Mouse (Mus musculus) limb, embryonic 14.5 days (tissue): ENCODE measurements around the gene Dbr1. TPM values are rescaled to one million over a fixed set of nuclear protein-coding genes. Genes with fewer than 3 reads are reported as not detected.

ENCODE experiments used
- ATAC-seq: fragments of 200-750 bp; cut with Nextera tagmentation; 2 replicates; pipeline ENCODE4 v1.8.0; 2017; ENCODE audit warnings: low read depth, moderate number of reproducible peaks, moderate TSS enrichment; ENCODE audit not compliant: low FRiP score
- DNase-seq: peaks from one replicate; pipeline ENCODE4 v3.0.0-alpha.2; 2015; ENCODE audit warnings: low spot score
- H3K27ac ChIP-seq: fragments of 300-500 bp; sonication (generic); replicated peaks from 2 replicates; pipeline ENCODE4 v1.5.1; 2014; ENCODE audit warnings: low read depth, mild to moderate bottlenecking, low read length, moderate library complexity, mixed read lengths
- H3K27me3 ChIP-seq: fragments of 300-500 bp; sonication (generic); 2 replicates; pipeline ENCODE4 v1.6.1; 2014; ENCODE audit warnings: low read length, mixed read lengths; ENCODE audit not compliant: control insufficient read depth, insufficient read depth
- H3K36me3 ChIP-seq: fragments of 300-500 bp; sonication (generic); 2 replicates; pipeline ENCODE4 v1.6.1; 2014; ENCODE audit warnings: mild to moderate bottlenecking, low read length, moderate library complexity, mixed read lengths; ENCODE audit not compliant: control insufficient read depth, insufficient read depth
- H3K4me1 ChIP-seq: fragments of 300-500 bp; sonication (generic); 2 replicates; pipeline ENCODE4 v1.6.1; 2014; ENCODE audit warnings: antibody characterized with exemption, low read length, mixed read lengths; ENCODE audit not compliant: control insufficient read depth, insufficient read depth
- H3K4me2 ChIP-seq: fragments of 300-500 bp; sonication (generic); replicated peaks from 2 replicates; pipeline ENCODE4 v1.6.1; 2014; ENCODE audit warnings: low read depth, mild to moderate bottlenecking, low read length, moderate library complexity; ENCODE audit not compliant: severe bottlenecking
- H3K4me3 ChIP-seq: fragments of 300-500 bp; sonication (generic); replicated peaks from 2 replicates; pipeline ENCODE4 v1.5.1; 2014; ENCODE audit warnings: low read length
- H3K9ac ChIP-seq: fragments of 300-500 bp; sonication (generic); 2 replicates; pipeline ENCODE4 v1.6.1; 2014; ENCODE audit warnings: mild to moderate bottlenecking, low read depth, low read length, moderate library complexity; ENCODE audit not compliant: severe bottlenecking
- H3K9me3 ChIP-seq: fragments of 300-500 bp; sonication (generic); 2 replicates; pipeline ENCODE4 v1.6.1; 2016; ENCODE audit warnings: low read length; ENCODE audit not compliant: control insufficient read depth
- POLR2A ChIP-seq: fragments of 200-500 bp; IDR thresholded peaks from 2 replicates; pipeline ENCODE4 v1.8.0; 2012; ENCODE audit warnings: inconsistent platforms, mild to moderate bottlenecking, moderate library complexity, borderline replicate concordance; ENCODE audit not compliant: insufficient read depth, insufficient read length; ENCODE audit errors: extremely low read depth
- WGBS: fragments of 180-500 bp; shearing (Covaris S2); extraction: QIAGEN DNeasy Blood & Tissue Kit; methylation state at CpG from one replicate; pipeline ENCODE4 v1.1.7; 2014; 5-methylcytosine and 5-hydroxymethylcytosine counted together
- polyA plus RNA-seq, 2 experiments: library from polyadenylated mRNA; depleted of rRNA in 1 of 2; stranded (reverse) in 1 of 2; unstranded in 1 of 2; fragments of >200 nt; fragmentation: Nextera tagmentation in 1 of 2; extraction: Ambion mirVana in 1 of 2; gene quantifications; 2 replicates each; pipeline versions ENCODE4 v1.2.1 to v1.2.3; 2012 to 2014

Gene Dbr1
- polyA plus RNA-seq, 2 experiments, result 18.0 to 23.1 TPM

DNA sequence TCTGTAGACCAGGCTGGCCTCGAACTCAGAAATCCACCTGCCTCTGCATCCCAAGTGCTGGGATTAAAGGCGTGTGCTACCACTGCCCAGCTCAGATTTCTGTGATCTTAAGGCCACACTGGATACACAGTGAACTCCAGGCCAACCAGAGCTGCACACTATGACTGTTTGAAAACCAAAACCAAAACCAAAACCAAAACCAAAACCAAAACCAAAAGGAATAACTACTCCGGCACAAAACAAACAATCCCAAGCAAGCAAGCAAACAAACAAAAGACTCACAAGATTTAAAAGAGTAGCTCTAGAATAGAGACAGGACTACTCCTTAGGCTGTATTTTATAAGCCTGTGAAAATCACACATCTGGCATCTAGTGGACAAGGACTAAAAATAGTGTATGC lies 15.2 kb upstream of the Dbr1 start:
- Histone ChIP-seq H3K27me3 (no peaks in the 10 kb centered on the region), H3K9ac (no peak overlapping the region), H3K4me1 (no peaks in the 10 kb centered on the region), H3K4me2 (no peak overlapping the region), H3K4me3 (no peak overlapping the region), H3K36me3 (no peaks in the 10 kb centered on the region), H3K27ac (no peak overlapping the region), H3K9me3 (no peaks in the 10 kb centered on the region)
- ATAC-seq (no peak), DNase-seq (no peak)
- 89% methylated on average over 3 of the region's 3 CpGs for WGBS
- no peak for TF ChIP-seq POLR2A

DNA sequence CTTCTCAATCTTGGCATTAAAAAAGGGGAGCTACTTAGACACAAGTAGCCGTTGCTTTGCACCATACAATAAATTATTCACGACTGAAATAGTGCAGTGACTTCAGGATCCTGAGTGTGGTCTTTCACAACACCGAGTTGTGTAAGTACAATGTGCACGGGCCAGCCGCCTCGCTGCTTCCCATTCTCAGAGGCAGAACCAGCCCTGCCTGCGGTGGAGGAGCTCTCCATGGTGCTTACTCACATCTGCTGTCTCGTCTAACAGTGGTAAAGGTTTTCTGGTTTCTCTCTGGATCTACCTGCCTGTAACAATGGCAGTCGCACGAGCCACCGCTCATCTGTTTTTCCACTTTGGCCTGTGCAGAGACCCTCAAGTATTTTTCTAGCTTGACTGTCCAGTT lies 11.9 kb upstream of the Dbr1 start:
- Histone ChIP-seq H3K4me2 (no peak overlapping the region), H3K9me3 (no peaks in the 10 kb centered on the region), H3K27me3 (no peaks in the 10 kb centered on the region), H3K4me1 (peaks cover 10% of the 10 kb centered on the region), H3K27ac (no peak overlapping the region), H3K9ac (no peak overlapping the region), H3K4me3 (no peak overlapping the region), H3K36me3 (no peaks in the 10 kb centered on the region)
- TF ChIP-seq POLR2A, result no peak
- ATAC-seq (no peak), DNase-seq (peak; percentile 81)
- 20% methylated on average over 11 of the region's 11 CpGs for WGBS

DNA sequence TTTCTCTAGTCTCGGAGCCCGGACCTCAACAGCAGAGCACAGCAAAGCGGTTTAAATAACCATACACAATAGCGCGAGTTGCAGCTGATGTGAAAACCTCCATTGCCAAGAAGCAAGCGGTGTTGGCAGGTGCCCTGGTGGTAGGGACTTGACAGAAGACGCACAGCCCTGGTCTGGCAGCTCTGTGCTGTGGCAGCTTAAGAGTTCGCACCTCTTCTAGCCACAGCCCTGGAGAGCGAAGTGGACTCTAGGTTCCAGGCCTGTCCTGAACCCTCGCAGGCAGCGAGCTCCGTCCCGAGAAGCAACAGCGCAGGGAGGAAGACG lies 7.6 kb upstream of the Dbr1 start:
- H3K4me2 ChIP-seq, result peak overlapping the region; percentile 85
- H3K4me1 ChIP-seq, result peaks cover 10% of the 10 kb centered on the region
- WGBS, result 2% methylated on average over 15 of the region's 15 CpGs
- peak overlapping the region; percentile 93 for H3K9ac ChIP-seq
- no peaks in the 10 kb centered on the region for H3K36me3 ChIP-seq
- DNase-seq (no peak), ATAC-seq (0 out of 2 replicates have a peak, but pooled peaks have one; percentile 1)
- no peaks in the 10 kb centered on the region for H3K9me3 ChIP-seq
- no peak for TF ChIP-seq POLR2A
- H3K27ac ChIP-seq, result peak overlapping the region; percentile 98; the same call in 1 of the 2 replicates
- no peaks in the 10 kb centered on the region for H3K27me3 ChIP-seq
- peak overlapping the region; percentile 83 for H3K4me3 ChIP-seq

DNA sequence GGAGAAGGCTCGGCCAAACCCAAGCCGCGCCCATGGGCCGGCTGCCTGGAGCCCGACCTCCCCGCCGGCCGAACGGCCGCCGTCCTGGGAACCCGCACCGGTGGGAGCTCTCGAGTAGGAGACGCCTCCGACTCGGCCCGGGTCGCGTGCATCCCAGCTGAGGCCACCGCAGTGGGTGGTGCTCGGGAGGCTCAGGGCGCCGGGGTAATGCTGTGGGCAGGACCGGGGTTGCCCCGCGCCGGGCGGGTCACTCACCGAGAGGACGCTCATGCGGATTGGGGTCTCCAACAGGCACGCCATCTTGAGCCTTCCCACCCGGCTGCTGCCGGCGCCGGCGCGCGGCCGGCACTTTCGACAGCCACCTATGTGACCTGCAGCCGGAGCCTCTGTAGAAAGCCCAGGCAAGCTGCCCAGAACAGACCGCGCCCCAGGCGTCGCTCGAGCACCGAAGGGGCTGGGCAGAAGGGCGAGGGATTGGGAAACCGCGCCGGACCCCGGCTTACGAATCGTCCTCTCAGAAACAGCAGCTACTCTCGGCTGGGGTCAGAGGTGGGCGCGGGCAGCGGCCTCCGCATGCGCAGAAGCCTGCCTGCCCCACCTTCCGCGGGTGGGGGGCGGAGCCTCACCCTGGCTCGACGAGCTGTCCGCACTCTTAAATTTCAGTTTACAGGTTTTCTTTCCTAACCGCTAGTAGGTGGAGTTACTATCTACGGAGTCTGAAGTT lies 7.1 kb upstream of the Dbr1 start, which contains the start of gene Armc8:
Gene Armc8, minus strand, starts transcription at position 553 of the 724 bp plus-strand sequence.
- no peaks in the 10 kb centered on the region for H3K9me3 ChIP-seq

DNA sequence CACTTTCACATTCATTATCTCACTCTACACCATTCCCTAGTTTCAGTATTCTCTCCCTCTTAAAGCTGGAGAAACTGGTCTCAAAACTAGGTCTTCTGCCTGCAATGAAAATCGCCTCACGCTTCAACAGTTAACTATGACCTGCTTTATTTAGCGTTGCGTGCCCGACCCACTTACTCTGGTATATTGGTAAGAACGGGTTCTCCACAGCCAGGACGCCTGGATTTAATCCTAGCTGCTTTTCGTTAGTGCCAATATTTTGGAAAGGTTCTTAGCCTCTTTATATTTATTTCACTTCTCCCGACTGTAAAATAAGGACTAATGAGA lies 6.6 kb upstream of the Dbr1 start:
- Histone ChIP-seq H3K4me1 (peaks cover 10% of the 10 kb centered on the region), H3K27ac (peak overlapping the region; percentile 98), H3K9me3 (no peaks in the 10 kb centered on the region), H3K27me3 (no peaks in the 10 kb centered on the region), H3K9ac (peak overlapping the region; percentile 93), H3K4me3 (peak overlapping the region; percentile 83), H3K36me3 (no peaks in the 10 kb centered on the region), H3K4me2 (peak overlapping the region; percentile 85)
- under 1% methylated on average over 9 of the region's 9 CpGs for WGBS
- DNase-seq, result no peak
- ATAC-seq, result peak; percentile 56; the same call in 1 of the 2 replicates
- TF ChIP-seq POLR2A, result no peak

More for the DNA sequence above, 7.1 kb upstream of the Dbr1 start, which contains the start of gene Armc8:
- DNase-seq, result peak; percentile 89
- peak within 1 kb of the TSS; percentile 83 for H3K4me3 ChIP-seq
- H3K4me2 ChIP-seq, result peak within 1 kb of the TSS; percentile 85
- peak within 1 kb of the TSS; percentile 98 for H3K27ac ChIP-seq
- H3K4me1 ChIP-seq, result peaks cover 10% of the 10 kb centered on the region
- H3K36me3 ChIP-seq, result no peaks in the 10 kb centered on the region
- WGBS, result under 1% methylated on average over 67 of the region's 70 CpGs
- no peaks in the 10 kb centered on the region for H3K27me3 ChIP-seq
- peak; percentile 96 for ATAC-seq
- peak within 1 kb of the TSS; percentile 93 for H3K9ac ChIP-seq
- 0 out of 2 replicates have a peak, but pooled peaks have one; percentile 48 for TF ChIP-seq POLR2A
